Mouse (Mus musculus) bone marrow macrophage, adult 2 months (primary cell): Measurements from ENCODE around the gene Pola2. TPM values are rescaled to one million over a fixed set of nuclear protein-coding genes. Genes with fewer than 3 reads are reported as not detected.

Experiments used
- H3K27ac ChIP-seq: 2 replicates; pipeline ENCODE4 v1.5.1; 2012; ENCODE audit warnings: low read depth, low read length; ENCODE audit not compliant: insufficient read depth
- H3K4me1 ChIP-seq: 2 replicates; pipeline ENCODE4 v1.6.1; 2012; ENCODE audit warnings: low read length; ENCODE audit not compliant: control insufficient read depth, insufficient read depth
- H3K4me3 ChIP-seq: 2 replicates; pipeline ENCODE4 v1.5.1; 2012; ENCODE audit warnings: mild to moderate bottlenecking, low read length, moderate library complexity; ENCODE audit not compliant: insufficient read depth
- CTCF ChIP-seq: IDR thresholded peaks from 2 replicates; pipeline ENCODE4 v1.5.1; 2012; ENCODE audit warnings: low read depth, mild to moderate bottlenecking, low read length, moderate library complexity
- POLR2A ChIP-seq: IDR thresholded peaks from 2 replicates; pipeline ENCODE4 v1.6.1; 2012; ENCODE audit warnings: mild to moderate bottlenecking, low read depth, low read length, borderline replicate concordance
- polyA plus RNA-seq: library from polyadenylated mRNA; stranded (reverse); fragments of >200 nt; gene quantifications from 2 replicates; pipeline ENCODE4 v1.2.4, GENCODE M21; 2012; ENCODE audit not compliant: missing spikeins, insufficient read depth, insufficient read length

The Pola2 gene
- polyA plus RNA-seq, 1 experiment: 24.7 TPM

DNA sequence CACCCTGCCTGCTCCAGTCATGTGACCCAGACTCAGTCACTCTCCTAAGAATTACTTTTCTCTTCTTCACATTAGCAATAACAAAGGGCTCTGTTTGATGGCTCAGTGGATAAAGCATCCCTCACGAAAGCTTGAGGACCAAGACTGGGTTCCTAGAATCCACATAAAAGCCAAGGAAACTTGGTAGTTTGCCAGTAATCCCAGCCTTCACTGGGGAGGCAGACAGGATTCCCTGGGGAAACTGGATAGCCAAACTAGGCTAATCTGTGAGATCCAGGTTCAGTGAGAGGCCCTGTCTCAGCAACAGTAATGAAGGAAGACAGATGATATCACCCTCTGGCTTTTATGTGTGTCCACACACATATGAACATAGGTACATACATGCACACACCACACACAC lies 26.9 kb upstream of the Pola2 start:
- Histone ChIP-seq H3K4me1 (peaks cover 28% of the 10 kb centered on the region), H3K4me3 (no peak overlapping the region), H3K27ac (no peak overlapping the region)
- no peak for TF ChIP-seq CTCF
- no peak for TF ChIP-seq POLR2A

DNA sequence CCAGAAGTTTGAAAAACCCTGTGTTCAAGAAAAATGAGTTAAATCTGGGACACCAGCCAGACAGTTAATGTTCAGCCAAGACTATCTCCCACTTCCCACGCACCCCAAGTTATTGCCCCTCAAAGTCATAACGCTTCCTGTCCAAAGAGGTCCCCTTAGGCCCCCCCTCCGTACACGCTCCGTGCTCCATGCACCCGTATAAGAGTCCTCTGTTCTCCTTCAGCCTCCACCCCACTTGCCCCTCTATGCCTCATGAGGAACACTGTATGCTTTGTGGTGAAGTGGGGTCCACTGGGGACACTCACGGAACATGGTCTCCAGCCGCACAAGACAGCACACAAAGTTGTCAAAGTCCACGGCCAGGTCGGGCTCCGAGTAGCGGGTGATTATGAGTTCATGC lies 26.0 kb upstream of the Pola2 start:
- Histone ChIP-seq H3K27ac (no peak overlapping the region), H3K4me1 (peaks cover 28% of the 10 kb centered on the region), H3K4me3 (no peak overlapping the region)
- TF ChIP-seq POLR2A (no peak), CTCF (no peak)

- peaks cover 28% of the 10 kb centered on the region for H3K4me1 ChIP-seq
- TF ChIP-seq POLR2A: no peak
- TF ChIP-seq CTCF: no peak
- H3K4me3 ChIP-seq: no peak overlapping the region
- H3K27ac ChIP-seq: no peak overlapping the region
Observed at GRCm38 (mm10) chr19:5989585-5989984, 25.6 kb upstream of the Pola2 start.

GRCm38 (mm10) chr19:5988815-5989452 lies 24.9 kb upstream of the Pola2 start:
- Histone ChIP-seq H3K4me3 (peak overlapping the region; percentile 27; the same call in 1 of the 2 replicates), H3K4me1 (peaks cover 28% of the 10 kb centered on the region), H3K27ac (peak overlapping the region; percentile 73)
- TF ChIP-seq CTCF: no peak
- no peak for TF ChIP-seq POLR2A

DNA sequence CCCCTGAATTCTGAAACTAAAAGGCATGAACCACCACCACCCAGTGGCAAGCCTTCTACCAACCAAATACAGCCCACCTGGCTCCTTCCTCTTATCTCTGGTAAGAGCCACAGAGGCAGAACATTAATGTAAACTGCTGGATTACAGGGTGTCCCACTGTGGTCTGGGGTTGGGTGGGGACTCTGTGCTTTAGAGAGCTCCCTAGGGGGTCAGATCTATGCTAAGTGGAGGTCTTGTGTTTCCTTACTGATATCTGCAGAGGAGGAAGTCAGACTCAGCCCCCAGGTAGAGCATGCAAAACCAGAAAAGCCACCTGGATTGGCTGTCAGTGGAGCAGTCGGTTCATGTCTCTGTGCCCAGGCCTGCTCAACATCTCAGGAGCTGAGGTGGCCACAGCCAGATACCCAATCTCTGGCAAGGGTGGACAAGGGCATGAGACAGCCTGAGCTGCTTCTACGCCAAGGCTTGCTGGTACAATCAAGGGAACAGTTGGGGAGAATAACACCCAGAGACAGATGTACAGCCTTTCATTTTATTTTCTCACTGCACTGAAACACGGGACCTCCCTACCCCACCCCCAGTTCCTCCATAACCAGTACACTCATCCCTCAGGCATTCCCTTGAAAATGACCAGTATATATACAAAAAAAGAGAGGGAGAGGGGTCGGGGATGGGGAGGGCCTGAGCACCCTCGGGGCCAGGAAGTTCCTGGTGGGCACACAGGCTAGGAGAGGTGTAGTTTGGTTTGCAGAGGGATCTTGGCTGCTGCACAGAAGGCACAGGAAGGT lies 24.2 kb upstream of the Pola2 start:
- H3K4me1 ChIP-seq: peaks cover 28% of the 10 kb centered on the region
- H3K27ac ChIP-seq: 0 out of 2 replicates have a peak overlapping the region, but pooled peaks have one; percentile 13
- TF ChIP-seq POLR2A: no peak
- H3K4me3 ChIP-seq: no peak overlapping the region

GRCm38 (mm10) chr19:5986043-5986442 lies 22.0 kb upstream of the Pola2 start, which contains the start of gene Slc22a20:
TSS of gene Slc22a20 (minus strand) at chr19:5986143.
- no peak within 1 kb of the TSS for H3K4me3 ChIP-seq
- TF ChIP-seq CTCF: no peak
- no peak for TF ChIP-seq POLR2A
- H3K4me1 ChIP-seq: peaks cover 17% of the 10 kb centered on the region
- H3K27ac ChIP-seq: no peak within 1 kb of the TSS

GRCm38 (mm10) chr19:5980477-5980876 lies 16.5 kb upstream of the Pola2 start:
- TF ChIP-seq CTCF (no peak), POLR2A (no peak)
- H3K4me1 ChIP-seq: no peaks in the 10 kb centered on the region
- no peak overlapping the region for H3K4me3 ChIP-seq
- H3K27ac ChIP-seq: no peak overlapping the region

- H3K4me1 ChIP-seq: peaks cover under 1% of the 10 kb centered on the region
- no peak overlapping the region for H3K4me3 ChIP-seq
- H3K27ac ChIP-seq: no peak overlapping the region
- no peak for TF ChIP-seq POLR2A
- TF ChIP-seq CTCF: no peak
Observed at GRCm38 (mm10) chr19:5977717-5978116, 13.7 kb upstream of the Pola2 start.

GRCm38 (mm10) chr19:5975676-5976075 lies 11.7 kb upstream of the Pola2 start:
- TF ChIP-seq POLR2A (no peak), CTCF (no peak)
- Histone ChIP-seq H3K27ac (no peak overlapping the region), H3K4me1 (peaks cover 7% of the 10 kb centered on the region), H3K4me3 (no peak overlapping the region)

GRCm38 (mm10) chr19:5975112-5975511 lies 11.1 kb upstream of the Pola2 start:
- Histone ChIP-seq H3K27ac (no peak overlapping the region), H3K4me3 (no peak overlapping the region), H3K4me1 (peaks cover 10% of the 10 kb centered on the region)
- no peak for TF ChIP-seq CTCF
- no peak for TF ChIP-seq POLR2A
